Mouse (Mus musculus) ES-E14 (cell line): Measurements from ENCODE around the gene Gm21915.

Experiments used
- CHD2 ChIP-seq: IDR thresholded peaks from 2 replicates; pipeline ENCODE4 v1.6.1; 2014; ENCODE audit warnings: mild to moderate bottlenecking, low read depth, low read length, inconsistent platforms
- HCFC1 ChIP-seq: IDR thresholded peaks from 2 replicates; pipeline ENCODE4 v1.6.1; 2012; ENCODE audit warnings: low read length, inconsistent platforms, borderline replicate concordance; ENCODE audit not compliant: insufficient read depth
- MAFK ChIP-seq: IDR thresholded peaks from 2 replicates; pipeline ENCODE4 v1.6.1; 2014; ENCODE audit warnings: mild to moderate bottlenecking, low read depth, low read length, inconsistent platforms; ENCODE audit not compliant: insufficient read depth
- ZC3H11A ChIP-seq: IDR thresholded peaks from 2 replicates; pipeline ENCODE4 v1.6.1; 2012; ENCODE audit warnings: low read depth, mild to moderate bottlenecking, inconsistent platforms, low read length, borderline replicate concordance
- ZNF384 ChIP-seq: IDR thresholded peaks from 2 replicates; pipeline ENCODE4 v1.6.1; 2012; ENCODE audit warnings: low read depth, low read length, inconsistent platforms

- TF ChIP-seq HCFC1 = no peak
- TF ChIP-seq ZC3H11A = no peak
- TF ChIP-seq MAFK = no peak
- no peak for TF ChIP-seq ZNF384
- TF ChIP-seq CHD2 = no peak
Measured at GRCm38 (mm10) chr9:40711654-40712053, 41.2 kb downstream of the Gm21915 start.
